Mouse (Mus musculus): ENCODE results near the gene Eml6. TPM values are rescaled to one million over a fixed set of nuclear protein-coding genes. Genes with fewer than 3 reads are reported as not detected.
A peak's percentile ranks its signal among the peaks of the same experiment; 100 is the strongest.

Eml6 gene
- polyA plus RNA-seq, 1 experiment = not detected

- TF ChIP-seq CTCF (IDR thresholded peaks at IDR 0.05; ENCODE audit: insufficient read depth, low read depth, low read length) (no peak), POLR2A (IDR thresholded peaks at IDR 0.05; ENCODE audit: insufficient read depth, low read depth, low read length) (no peak)
- Histone ChIP-seq H3K27ac (ENCODE audit: insufficient read depth, low read depth, low read length) (no peak overlapping the region), H3K4me3 (ENCODE audit: insufficient read depth, low read depth, low read length) (no peak overlapping the region), H3K4me1 (ENCODE audit: control insufficient read depth, insufficient read depth, low read length) (no peaks in the 10 kb centered on the region)
- WGBS = 60% methylated on average over 3 of the region's 3 CpGs
These were observed 323.1 kb downstream of the Eml6 start for GRCm38 (mm10) chr11:29702721-29703120.

DNA sequence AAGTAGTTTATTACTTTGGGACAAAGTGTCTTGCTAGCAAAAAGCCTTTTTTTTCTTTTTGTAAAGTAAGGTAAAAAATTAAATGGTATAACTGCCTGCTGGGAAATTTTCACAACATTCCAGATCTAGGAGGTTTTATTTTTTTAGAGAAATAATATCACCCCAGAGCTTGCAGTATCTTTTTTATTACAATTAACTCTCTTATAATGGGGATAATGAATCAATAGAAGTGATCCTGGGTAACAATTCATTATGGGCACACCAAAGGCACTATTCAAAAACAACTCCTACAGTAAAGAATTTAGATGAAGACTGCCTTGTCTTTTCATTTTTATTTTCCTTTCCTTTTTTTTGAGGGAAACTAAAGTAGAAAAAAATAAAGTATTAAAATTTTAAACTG lies 331.1 kb downstream of the Eml6 start:
- no peak overlapping the region for H3K27ac ChIP-seq (ENCODE audit: insufficient read depth, low read depth, low read length)
- peaks cover 4% of the 10 kb centered on the region for H3K4me1 ChIP-seq (ENCODE audit: control insufficient read depth, insufficient read depth, low read length)
- no peak overlapping the region for H3K4me3 ChIP-seq (ENCODE audit: insufficient read depth, low read depth, low read length)
- no peak for TF ChIP-seq CTCF (IDR thresholded peaks at IDR 0.05; ENCODE audit: insufficient read depth, low read depth, low read length)
- no peak for TF ChIP-seq POLR2A (IDR thresholded peaks at IDR 0.05; ENCODE audit: insufficient read depth, low read depth, low read length)

GRCm38 (mm10) chr11:29693576-29694410 lies 332.0 kb downstream of the Eml6 start:
- 1% methylated on average over 53 of the region's 53 CpGs for WGBS
- TF ChIP-seq POLR2A (IDR thresholded peaks at IDR 0.05; ENCODE audit: insufficient read depth, low read depth, low read length) (no peak), CTCF (IDR thresholded peaks at IDR 0.05; ENCODE audit: insufficient read depth, low read depth, low read length) (peak; percentile 52)
- H3K4me1 ChIP-seq (ENCODE audit: control insufficient read depth, insufficient read depth, low read length) = peaks cover 4% of the 10 kb centered on the region

More at GRCm38 (mm10) chr11:29693576-29694410, 332.0 kb downstream of the Eml6 start:
- Histone ChIP-seq H3K4me3 (ENCODE audit: insufficient read depth, low read depth, low read length) (peak overlapping the region; percentile 99), H3K27ac (ENCODE audit: insufficient read depth, low read depth, low read length) (peak overlapping the region; percentile 90)

Other genes starting within 250 kb of the Eml6 start
- not detected in 2 replicates for gene 4931440F15Rik, start 200.4 kb downstream of the Eml6 start, polyA plus RNA-seq (2012; ENCODE audit: insufficient read depth, insufficient read length, low replicate concordance, missing spikeins)
- 195 and 347 TPM in 2 replicates for gene Sptbn1, start 242.1 kb upstream of the Eml6 start, polyA plus RNA-seq (2012; ENCODE audit: insufficient read depth, insufficient read length, low replicate concordance, missing spikeins)